Mouse (Mus musculus): Measurements from ENCODE around the gene Samsn1. TPM values are rescaled to one million over a fixed set of nuclear protein-coding genes. Genes with fewer than 3 reads are reported as not detected.

Samsn1 gene
- total and polyA plus RNA-seq, 2 experiments from 2014 or later, result 1.1 to 1.6 TPM

GRCm38 (mm10) chr16:75961036-75961435, 61.0 kb downstream of the Samsn1 start:
- peak; percentile 3 for DNase-seq (ENCODE audit: low spot score)
- Histone ChIP-seq H3K9me3 (ENCODE audit: low read length) (no peaks in the 10 kb centered on the region), H3K4me2 (ENCODE audit: low read depth, low read length) (no peak overlapping the region), H3K27ac (no peak overlapping the region), H3K9ac (replicated peaks; ENCODE audit: low read length) (no peak overlapping the region), H3K4me3 (ENCODE audit: low read length) (no peak overlapping the region), H3K4me1 (ENCODE audit: insufficient read depth, low read length) (no peaks in the 10 kb centered on the region), H3K36me3 (ENCODE audit: insufficient read depth, low read length) (no peaks in the 10 kb centered on the region), H3K27me3 (ENCODE audit: insufficient read depth, low read length) (no peaks in the 10 kb centered on the region)
- no peak for TF ChIP-seq CTCF (IDR thresholded peaks at IDR 0.05; ENCODE audit: low read depth)
- 91% methylated on average over 7 of the region's 7 CpGs for WGBS
- ATAC-seq, result no peak

- H3K36me3 ChIP-seq (ENCODE audit: insufficient read depth, low read length), result no peaks in the 10 kb centered on the region
- H3K4me2 ChIP-seq (ENCODE audit: low read depth, low read length), result no peak overlapping the region
- no peaks in the 10 kb centered on the region for H3K4me1 ChIP-seq (ENCODE audit: insufficient read depth, low read length)
- H3K9ac ChIP-seq (replicated peaks; ENCODE audit: low read length), result no peak overlapping the region
- DNase-seq (ENCODE audit: low spot score), result no peak
- no peaks in the 10 kb centered on the region for H3K9me3 ChIP-seq (ENCODE audit: low read length)
- no peak for TF ChIP-seq CTCF (IDR thresholded peaks at IDR 0.05; ENCODE audit: low read depth)
- no peak overlapping the region for H3K27ac ChIP-seq
- no peak for ATAC-seq
- H3K4me3 ChIP-seq (ENCODE audit: low read length), result no peak overlapping the region
- H3K27me3 ChIP-seq (ENCODE audit: insufficient read depth, low read length), result no peaks in the 10 kb centered on the region
Measured at GRCm38 (mm10) chr16:75933357-75933756, 88.7 kb downstream of the Samsn1 start.

DNA sequence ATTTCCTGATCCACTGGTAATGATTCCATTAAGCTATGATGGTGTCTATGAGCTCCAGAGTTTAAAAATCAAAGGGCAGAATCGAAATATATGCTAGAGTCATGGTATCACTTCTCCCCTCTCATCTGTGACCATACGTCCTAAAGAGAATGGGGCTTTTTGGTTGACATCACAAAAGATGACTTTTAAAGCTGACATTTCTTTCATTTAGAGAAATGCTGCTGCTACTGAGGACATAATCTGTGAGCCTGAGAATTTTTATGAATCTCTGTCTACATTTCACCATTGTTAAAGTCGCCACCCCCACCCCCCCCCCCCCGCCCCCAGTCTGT, 91.9 kb downstream of the Samsn1 start:
- no peaks in the 10 kb centered on the region for H3K9me3 ChIP-seq (ENCODE audit: low read length)
- DNase-seq (ENCODE audit: low spot score) (no peak), ATAC-seq (no peak)
- no peaks in the 10 kb centered on the region for H3K36me3 ChIP-seq (ENCODE audit: insufficient read depth, low read length)
- 46% methylated on average over 4 of the region's 4 CpGs for WGBS
- TF ChIP-seq CTCF (IDR thresholded peaks at IDR 0.05; ENCODE audit: low read depth), result no peak
- no peaks in the 10 kb centered on the region for H3K27me3 ChIP-seq (ENCODE audit: insufficient read depth, low read length)
- H3K9ac ChIP-seq (replicated peaks; ENCODE audit: low read length), result no peak overlapping the region
- H3K4me3 ChIP-seq (ENCODE audit: low read length), result no peak overlapping the region
- no peaks in the 10 kb centered on the region for H3K4me1 ChIP-seq (ENCODE audit: insufficient read depth, low read length)
- H3K4me2 ChIP-seq (ENCODE audit: low read depth, low read length), result peak overlapping the region; percentile 21; the same call in 1 of the 2 replicates
- H3K27ac ChIP-seq, result no peak overlapping the region

- no peaks in the 10 kb centered on the region for H3K9me3 ChIP-seq (ENCODE audit: low read length)
- WGBS, result 37% methylated on average over 11 of the region's 11 CpGs
- peak overlapping the region; percentile 21; the same call in 1 of the 2 replicates for H3K4me2 ChIP-seq (ENCODE audit: low read depth, low read length)
- ATAC-seq (no peak), DNase-seq (ENCODE audit: low spot score) (peak; percentile 60)
- H3K27ac ChIP-seq, result no peak overlapping the region
- H3K27me3 ChIP-seq (ENCODE audit: insufficient read depth, low read length), result no peaks in the 10 kb centered on the region
- no peaks in the 10 kb centered on the region for H3K4me1 ChIP-seq (ENCODE audit: insufficient read depth, low read length)
- no peak overlapping the region for H3K9ac ChIP-seq (replicated peaks; ENCODE audit: low read length)
- TF ChIP-seq CTCF (IDR thresholded peaks at IDR 0.05; ENCODE audit: low read depth), result no peak
- H3K4me3 ChIP-seq (ENCODE audit: low read length), result no peak overlapping the region
- no peaks in the 10 kb centered on the region for H3K36me3 ChIP-seq (ENCODE audit: insufficient read depth, low read length)
Measured at GRCm38 (mm10) chr16:75929536-75930221, 92.4 kb downstream of the Samsn1 start.

- 72% methylated on average over 2 of the region's 2 CpGs for WGBS
Measured at GRCm38 (mm10) chr16:75926511-75926910, 95.6 kb downstream of the Samsn1 start.

GRCm38 (mm10) chr16:75920870-75921269, 101.2 kb downstream of the Samsn1 start:
- 73% methylated on average over 4 of the region's 4 CpGs for WGBS
- TF ChIP-seq CTCF (IDR thresholded peaks at IDR 0.05; ENCODE audit: low read depth), result no peak
- H3K4me2 ChIP-seq (ENCODE audit: low read depth, low read length), result no peak overlapping the region

More at GRCm38 (mm10) chr16:75926511-75926910, 95.6 kb downstream of the Samsn1 start:
- Histone ChIP-seq H3K36me3 (ENCODE audit: insufficient read depth, low read length) (no peaks in the 10 kb centered on the region), H3K27ac (no peak overlapping the region), H3K9ac (replicated peaks; ENCODE audit: low read length) (no peak overlapping the region), H3K27me3 (ENCODE audit: insufficient read depth, low read length) (no peaks in the 10 kb centered on the region), H3K4me3 (ENCODE audit: low read length) (no peak overlapping the region), H3K4me2 (ENCODE audit: low read depth, low read length) (no peak overlapping the region), H3K9me3 (ENCODE audit: low read length) (no peaks in the 10 kb centered on the region), H3K4me1 (ENCODE audit: insufficient read depth, low read length) (no peaks in the 10 kb centered on the region)
- ATAC-seq, result no peak
- TF ChIP-seq CTCF (IDR thresholded peaks at IDR 0.05; ENCODE audit: low read depth), result no peak
- DNase-seq (ENCODE audit: low spot score), result no peak

DNA sequence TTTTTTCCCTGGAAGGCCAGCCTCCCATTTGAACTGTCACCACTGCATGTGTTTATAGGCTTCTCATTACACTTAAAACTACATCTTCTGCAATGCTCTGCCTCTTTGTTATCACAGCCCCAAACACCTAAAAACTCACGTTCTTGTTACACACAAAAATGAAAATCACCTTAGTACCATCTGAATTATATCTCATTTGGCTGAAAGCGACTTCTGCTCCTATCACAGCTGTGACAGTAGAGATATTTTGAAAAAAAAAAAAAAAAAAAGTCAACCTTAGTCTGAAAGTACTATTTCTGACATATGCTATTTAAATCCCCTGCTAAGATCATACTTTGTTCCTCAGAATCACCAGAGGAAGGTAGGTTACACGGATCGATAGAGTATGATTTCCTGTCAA, 102.8 kb downstream of the Samsn1 start:
- TF ChIP-seq CTCF (IDR thresholded peaks at IDR 0.05; ENCODE audit: low read depth), result no peak
- H3K4me2 ChIP-seq (ENCODE audit: low read depth, low read length), result no peak overlapping the region
- WGBS, result 86% methylated on average over 4 of the region's 4 CpGs
- H3K9ac ChIP-seq (replicated peaks; ENCODE audit: low read length), result no peak overlapping the region
- no peaks in the 10 kb centered on the region for H3K9me3 ChIP-seq (ENCODE audit: low read length)
- no peak overlapping the region for H3K4me3 ChIP-seq (ENCODE audit: low read length)
- no peaks in the 10 kb centered on the region for H3K27me3 ChIP-seq (ENCODE audit: insufficient read depth, low read length)
- H3K4me1 ChIP-seq (ENCODE audit: insufficient read depth, low read length), result no peaks in the 10 kb centered on the region
- no peak overlapping the region for H3K27ac ChIP-seq
- ATAC-seq (no peak), DNase-seq (ENCODE audit: low spot score) (no peak)
- no peaks in the 10 kb centered on the region for H3K36me3 ChIP-seq (ENCODE audit: insufficient read depth, low read length)

More at GRCm38 (mm10) chr16:75920870-75921269, 101.2 kb downstream of the Samsn1 start:
- Histone ChIP-seq H3K27ac (no peak overlapping the region), H3K27me3 (ENCODE audit: insufficient read depth, low read length) (no peaks in the 10 kb centered on the region), H3K9ac (replicated peaks; ENCODE audit: low read length) (no peak overlapping the region), H3K9me3 (ENCODE audit: low read length) (no peaks in the 10 kb centered on the region), H3K36me3 (ENCODE audit: insufficient read depth, low read length) (no peaks in the 10 kb centered on the region), H3K4me1 (ENCODE audit: insufficient read depth, low read length) (no peaks in the 10 kb centered on the region), H3K4me3 (ENCODE audit: low read length) (no peak overlapping the region)
- ATAC-seq (no peak), DNase-seq (ENCODE audit: low spot score) (no peak)
